In genomic region chr13:24776146-24776844, GRCm38 (mm10) we compare ENCODE assay signal across 9 mouse cellular contexts. TPM values are rescaled to one million over a fixed set of nuclear protein-coding genes. Genes with fewer than 3 reads are reported as not detected.
DNase-seq lines count a peak whose midpoint lies in the region; ATAC-seq and TF ChIP-seq lines count a peak whose summit lies in the region.
"Had no signal": no experiment of that assay in that cellular context is flagged by ENCODE, and none has a peak within 500 bp of the region (broad histone marks: within the 10 kb centered on the region; RNA-seq: fewer than 3 reads in every experiment).

No protein-coding gene starts in this region.

- no peaks in the 10 kb centered on the region for H3K27me3 ChIP-seq in kidney, postnatal 0 days (ENCODE audit: insufficient read depth, low read length)
- no peaks in the 10 kb centered on the region for H3K27me3 ChIP-seq in liver, embryonic 13.5 days
- H3K27me3 ChIP-seq: stomach, embryonic 15.5 days had no signal

- H3K4me2 ChIP-seq in kidney, postnatal 0 days (ENCODE audit: low read length) = no peak overlapping the region
- no peak overlapping the region for H3K4me2 ChIP-seq in liver, embryonic 13.5 days
- H3K4me2 ChIP-seq: stomach, embryonic 15.5 days had no signal

- H3K4me1 ChIP-seq in kidney, postnatal 0 days (replicated peaks; ENCODE audit: insufficient read depth, low read length) = no peaks in the 10 kb centered on the region
- no peaks in the 10 kb centered on the region for H3K4me1 ChIP-seq in liver, embryonic 13.5 days (replicated peaks)
- H3K4me1 ChIP-seq: stomach, embryonic 15.5 days had no signal

- WGBS in kidney, postnatal 0 days = 54% methylated on average over 7 of the region's 7 CpGs
- 41% methylated on average over 7 of the region's 7 CpGs for WGBS in liver, embryonic 13.5 days (ENCODE audit: insufficient replicate concordance)

- H3K4me3 ChIP-seq in kidney, postnatal 0 days (replicated peaks; ENCODE audit: low read depth, low read length) = no peak overlapping the region
- H3K4me3 ChIP-seq in liver, embryonic 13.5 days (replicated peaks) = no peak overlapping the region
- H3K4me3 ChIP-seq: stomach, embryonic 15.5 days had no signal

- H3K9ac ChIP-seq in kidney, postnatal 0 days (ENCODE audit: low read depth, low read length) = no peak overlapping the region
- no peak overlapping the region for H3K9ac ChIP-seq in liver, embryonic 13.5 days
- H3K9ac ChIP-seq: stomach, embryonic 15.5 days had no signal

- H3K27ac ChIP-seq in kidney, postnatal 0 days = no peak overlapping the region
- H3K27ac ChIP-seq in liver, embryonic 13.5 days = no peak overlapping the region
- H3K27ac ChIP-seq: stomach, embryonic 15.5 days had no signal

- H3K9me3 ChIP-seq in kidney, postnatal 0 days (replicated peaks; ENCODE audit: low read length) = no peaks in the 10 kb centered on the region
- H3K9me3 ChIP-seq in liver, embryonic 13.5 days (replicated peaks) = no peaks in the 10 kb centered on the region
- H3K9me3 ChIP-seq: stomach, embryonic 15.5 days had no signal

- H3K36me3 ChIP-seq in kidney, postnatal 0 days (ENCODE audit: insufficient read depth, low read length) = no peaks in the 10 kb centered on the region
- no peaks in the 10 kb centered on the region for H3K36me3 ChIP-seq in liver, embryonic 13.5 days
- H3K36me3 ChIP-seq: stomach, embryonic 15.5 days had no signal

- peak; percentile 78 for TF ChIP-seq CTCF in brain, embryonic 14.5 days (IDR thresholded peaks at IDR 0.05; ENCODE audit: borderline replicate concordance, extremely low read depth, insufficient read depth, insufficient read length)
- peak; percentile 90 for TF ChIP-seq CTCF in kidney, postnatal 0 days (IDR thresholded peaks at IDR 0.05; ENCODE audit: low read depth)

- no peak for TF ChIP-seq POLR2A in brain, embryonic 14.5 days (IDR thresholded peaks at IDR 0.05; ENCODE audit: borderline replicate concordance, extremely low read depth, insufficient read depth, insufficient read length, poor library complexity, severe bottlenecking)

- ATAC-seq in CD4-positive, CD25-positive, alpha-beta regulatory T cell, adult 4 months = peak; percentile 49
- peak; percentile 77 for ATAC-seq in erythroid progenitor cell, adult 5-6 weeks (replicated peaks; ENCODE audit: low FRiP score, poor library complexity, severe bottlenecking)
- no peak for ATAC-seq in kidney, postnatal 0 days (replicated peaks; ENCODE audit: low FRiP score, low read depth)
- 0 out of 2 replicates have a peak, but pooled peaks have one; percentile 29 for ATAC-seq in liver, embryonic 13.5 days (ENCODE audit: low read depth)

- DNase-seq in 416B (ENCODE audit: low read depth) = peak; percentile 86
- peak; percentile 71 for DNase-seq in brain, embryonic 14.5 days (ENCODE audit: low read depth)
- peak; percentile 83 for DNase-seq in kidney, postnatal 0 days (ENCODE audit: low spot score)
- DNase-seq in liver, embryonic 13.5 days = peak; percentile 34
- peak; percentile 59 to 68 for DNase-seq in right cerebral cortex, postnatal 10 days (ENCODE audit: low spot score in 2 of 2)

RNA-seq across cellular contexts. Expression of gene Gmnn, which starts 14.6 kb away (rescaled TPM):
- polyA plus RNA-seq in CD4-positive, CD25-positive, alpha-beta regulatory T cell, adult 4 months (2017; shearing (Covaris generic)) = 10 to 100 TPM; 26.7 to 30.0 TPM
- 13.6 and 19.5 TPM in 2 replicates for polyA plus RNA-seq in brain, embryonic 14.5 days (2012; rRNA removed)
- 289 and 378 TPM in 2 replicates for total RNA-seq in erythroid progenitor cell, adult 5-6 weeks (2015; ENCODE audit: low replicate concordance)
- 180 and 322 TPM in 2 replicates for total RNA-seq in erythroid progenitor cell, adult 5-6 weeks (2017; ENCODE audit: low replicate concordance)
- polyA plus RNA-seq in kidney, postnatal 0 days (2015; fragmentation: Nextera tagmentation; extraction: Ambion mirVana) = 69.8 and 78.7 TPM in 2 replicates
- 154 and 171 TPM in 2 replicates for polyA plus RNA-seq in liver, embryonic 13.5 days (2015; fragmentation: Nextera tagmentation; extraction: Ambion mirVana)

RNA-seq across cellular contexts. Expression of gene BC005537, which starts 25.2 kb away (rescaled TPM):
- 10 to 100 TPM; 24.0 to 51.6 TPM for polyA plus RNA-seq in CD4-positive, CD25-positive, alpha-beta regulatory T cell, adult 4 months (2017; shearing (Covaris generic))
- polyA plus RNA-seq in brain, embryonic 14.5 days (2012; rRNA removed) = 114 and 115 TPM in 2 replicates
- total RNA-seq in erythroid progenitor cell, adult 5-6 weeks (2015; ENCODE audit: low replicate concordance) = 101 and 125 TPM in 2 replicates
- 68.5 and 78.0 TPM in 2 replicates for total RNA-seq in erythroid progenitor cell, adult 5-6 weeks (2017; ENCODE audit: low replicate concordance)
- polyA plus RNA-seq in kidney, postnatal 0 days (2015; fragmentation: Nextera tagmentation; extraction: Ambion mirVana) = 19.1 and 20.6 TPM in 2 replicates
- polyA plus RNA-seq in liver, embryonic 13.5 days (2015; fragmentation: Nextera tagmentation; extraction: Ambion mirVana) = 9.5 and 9.6 TPM in 2 replicates

RNA-seq across cellular contexts. Expression of gene Armh2, which starts 35.3 kb away (rescaled TPM):
- polyA plus RNA-seq in CD4-positive, CD25-positive, alpha-beta regulatory T cell, adult 4 months (2017; shearing (Covaris generic)) = under 1 TPM in 1 of 2 experiments, not detected in 1; 0.38 TPM
- 0.10 TPM in 1 of 2 replicates, not detected in the other for polyA plus RNA-seq in brain, embryonic 14.5 days (2012; rRNA removed)
- not detected in 2 replicates for total RNA-seq in erythroid progenitor cell, adult 5-6 weeks (2015; ENCODE audit: low replicate concordance)
- not detected in 2 replicates for total RNA-seq in erythroid progenitor cell, adult 5-6 weeks (2017; ENCODE audit: low replicate concordance)
- polyA plus RNA-seq in kidney, postnatal 0 days (2015; fragmentation: Nextera tagmentation; extraction: Ambion mirVana) = not detected in 2 replicates
- polyA plus RNA-seq in liver, embryonic 13.5 days (2015; fragmentation: Nextera tagmentation; extraction: Ambion mirVana) = not detected in 2 replicates
- total RNA-seq: layer of hippocampus, adult 8-10 months had no signal
- polyA plus RNA-seq: stomach, embryonic 15.5 days had no signal

RNA-seq across cellular contexts. Expression of gene Acot13, which starts 55.0 kb away (rescaled TPM):
- polyA plus RNA-seq in CD4-positive, CD25-positive, alpha-beta regulatory T cell, adult 4 months (2017; shearing (Covaris generic)) = 10 to 100 TPM; 59.1 to 69.9 TPM
- 33.9 and 38.0 TPM in 2 replicates for polyA plus RNA-seq in brain, embryonic 14.5 days (2012; rRNA removed)
- 18.0 and 24.1 TPM in 2 replicates for total RNA-seq in erythroid progenitor cell, adult 5-6 weeks (2015; ENCODE audit: low replicate concordance)
- total RNA-seq in erythroid progenitor cell, adult 5-6 weeks (2017; ENCODE audit: low replicate concordance) = 22.7 and 26.2 TPM in 2 replicates
- 238 and 244 TPM in 2 replicates for polyA plus RNA-seq in kidney, postnatal 0 days (2015; fragmentation: Nextera tagmentation; extraction: Ambion mirVana)
- 66.4 and 68.0 TPM in 2 replicates for polyA plus RNA-seq in liver, embryonic 13.5 days (2015; fragmentation: Nextera tagmentation; extraction: Ambion mirVana)

RNA-seq across cellular contexts. Expression of gene Tdp2, which starts 55.2 kb away (rescaled TPM):
- polyA plus RNA-seq in CD4-positive, CD25-positive, alpha-beta regulatory T cell, adult 4 months (2017; shearing (Covaris generic)) = 10 to 100 TPM; 17.6 to 19.8 TPM
- 46.8 and 63.3 TPM in 2 replicates for polyA plus RNA-seq in brain, embryonic 14.5 days (2012; rRNA removed)
- total RNA-seq in erythroid progenitor cell, adult 5-6 weeks (2015; ENCODE audit: low replicate concordance) = 40.0 and 51.6 TPM in 2 replicates
- total RNA-seq in erythroid progenitor cell, adult 5-6 weeks (2017; ENCODE audit: low replicate concordance) = 22.4 and 54.9 TPM in 2 replicates
- 50.8 and 51.8 TPM in 2 replicates for polyA plus RNA-seq in kidney, postnatal 0 days (2015; fragmentation: Nextera tagmentation; extraction: Ambion mirVana)
- 29.4 and 36.7 TPM in 2 replicates for polyA plus RNA-seq in liver, embryonic 13.5 days (2015; fragmentation: Nextera tagmentation; extraction: Ambion mirVana)

Comparison
In these comparisons a context has a peak if more than half of its experiments do, and no peak if none do; other contexts are left out.
1. DNase-seq: peak in every context shown above with its lines; median percentile 86 in 416B; 83 in kidney, postnatal 0 days; 71 in brain, embryonic 14.5 days; 64 in right cerebral cortex, postnatal 10 days; 34 in liver, embryonic 13.5 days.